Mouse (Mus musculus): Measurements from ENCODE around the gene Celsr2. TPM values are rescaled to one million over a fixed set of nuclear protein-coding genes. Genes with fewer than 3 reads are reported as not detected.

Gene Celsr2
- polyA plus RNA-seq, 1 experiment from 2014 or later = 12.4 TPM

DNA sequence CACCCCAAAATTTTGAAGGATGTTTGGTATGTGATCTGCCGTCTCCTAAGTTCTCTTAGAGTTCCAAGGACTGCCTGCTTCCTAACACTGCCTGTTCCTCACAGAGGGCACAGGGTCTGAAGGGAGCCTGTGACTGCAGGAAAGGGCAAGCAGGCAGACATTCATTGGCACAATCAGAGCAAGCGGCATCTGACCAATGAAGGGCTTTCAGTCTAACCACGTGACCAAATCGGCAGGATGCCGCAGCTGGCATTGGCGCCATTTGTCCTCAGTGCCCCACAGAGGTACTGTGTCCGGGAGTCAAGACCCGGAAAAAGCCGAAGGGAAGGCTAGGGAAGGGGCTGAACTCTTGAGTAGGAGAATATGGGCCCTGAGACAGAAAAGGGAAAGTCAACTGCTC lies 48.2 kb downstream of the Celsr2 start:
- Histone ChIP-seq H3K4me3 (ENCODE audit: low read depth, low read length) (no peak overlapping the region), H3K9ac (replicated peaks; ENCODE audit: low read length) (no peak overlapping the region), H3K9me3 (replicated peaks; ENCODE audit: control insufficient read depth, low read length) (no peaks in the 10 kb centered on the region), H3K36me3 (replicated peaks; ENCODE audit: control insufficient read depth, insufficient read depth, low read depth, low read length) (no peaks in the 10 kb centered on the region), H3K4me1 (ENCODE audit: control insufficient read depth, insufficient read depth, low read length) (no peaks in the 10 kb centered on the region), H3K27me3 (ENCODE audit: control insufficient read depth, insufficient read depth, low read length) (no peaks in the 10 kb centered on the region), H3K4me2 (ENCODE audit: low read depth, low read length) (no peak overlapping the region), H3K27ac (replicated peaks; ENCODE audit: low read depth, low read length) (no peak overlapping the region)
- 61% methylated on average over 9 of the region's 9 CpGs for WGBS
- ATAC-seq (replicated peaks; ENCODE audit: insufficient number of reproducible peaks, low FRiP score, low TSS enrichment, low read depth) = no peak
- DNase-seq (ENCODE audit: low spot score) = no peak

DNA sequence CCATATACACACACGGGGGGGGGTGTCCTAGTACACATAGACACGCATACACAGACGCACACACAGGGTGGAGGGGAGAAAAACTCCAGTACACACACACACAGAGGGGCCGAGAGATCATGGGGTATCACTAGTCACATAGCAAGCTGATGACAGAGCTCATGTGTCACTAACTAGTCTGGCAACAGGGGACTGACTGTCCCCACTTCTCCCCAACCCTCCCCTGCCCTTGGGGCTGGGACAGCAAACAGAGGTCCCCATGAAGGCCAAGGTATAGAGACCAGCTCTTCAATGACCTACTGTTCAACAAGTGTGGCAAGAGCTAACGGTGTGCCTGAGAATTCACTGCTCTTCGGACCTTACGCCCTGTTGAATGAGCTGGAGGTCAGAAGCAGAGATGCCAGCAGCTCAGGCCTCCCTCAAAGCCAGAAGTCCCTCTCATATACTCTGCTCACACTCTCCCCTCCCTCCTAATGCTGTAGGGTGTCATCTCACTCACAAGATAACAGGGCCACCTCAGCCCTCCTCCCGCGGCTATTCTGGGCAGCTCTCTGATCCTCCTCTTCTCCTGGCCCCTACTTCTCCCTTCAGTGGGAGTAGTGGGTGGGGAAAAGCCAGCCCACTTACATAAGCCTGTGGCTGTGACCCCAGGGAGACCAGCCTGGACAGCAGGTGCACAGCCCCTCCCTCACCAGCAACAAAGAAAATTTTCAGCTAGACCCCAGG lies 50.9 kb downstream of the Celsr2 start, which contains the start of gene Mybphl:
Mybphl (plus strand) TSS at position 642 of the 726 bp plus-strand sequence.
- 68% methylated on average over 9 of the region's 9 CpGs for WGBS
- no peaks in the 10 kb centered on the region for H3K4me1 ChIP-seq (ENCODE audit: control insufficient read depth, insufficient read depth, low read length)
- H3K4me2 ChIP-seq (ENCODE audit: low read depth, low read length) = no peak within 1 kb of the TSS
- no peak for DNase-seq (ENCODE audit: low spot score)
- no peak for ATAC-seq (replicated peaks; ENCODE audit: insufficient number of reproducible peaks, low FRiP score, low TSS enrichment, low read depth)
- no peak within 1 kb of the TSS for H3K4me3 ChIP-seq (ENCODE audit: low read depth, low read length)
- no peaks in the 10 kb centered on the region for H3K27me3 ChIP-seq (ENCODE audit: control insufficient read depth, insufficient read depth, low read length)
- H3K9ac ChIP-seq (replicated peaks; ENCODE audit: low read length) = no peak within 1 kb of the TSS
- no peaks in the 10 kb centered on the region for H3K9me3 ChIP-seq (replicated peaks; ENCODE audit: control insufficient read depth, low read length)
- H3K36me3 ChIP-seq (replicated peaks; ENCODE audit: control insufficient read depth, insufficient read depth, low read depth, low read length) = no peaks in the 10 kb centered on the region
- H3K27ac ChIP-seq (replicated peaks; ENCODE audit: low read depth, low read length) = no peak within 1 kb of the TSS

DNA sequence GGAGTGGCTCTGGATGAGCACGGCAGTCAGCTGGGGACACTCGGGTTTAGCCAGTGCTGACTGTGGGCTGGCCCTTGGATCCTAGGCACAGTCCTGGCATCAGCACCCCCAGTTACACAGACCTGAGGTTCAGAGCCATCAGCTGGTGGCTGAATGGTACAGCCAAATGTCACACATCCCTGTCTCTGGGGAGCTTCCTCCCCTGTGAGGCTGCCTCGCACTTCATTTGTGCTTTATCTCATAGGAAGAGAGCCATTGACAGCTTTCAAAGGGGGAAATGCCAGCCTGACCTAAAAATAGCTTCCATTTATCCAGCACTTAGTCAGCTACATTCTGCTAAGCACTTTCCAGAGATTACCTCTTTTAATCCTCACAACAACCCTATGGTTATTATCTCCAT lies 51.7 kb downstream of the Celsr2 start:
- Histone ChIP-seq H3K9ac (replicated peaks; ENCODE audit: low read length) (no peak overlapping the region), H3K4me1 (ENCODE audit: control insufficient read depth, insufficient read depth, low read length) (no peaks in the 10 kb centered on the region), H3K4me2 (ENCODE audit: low read depth, low read length) (no peak overlapping the region), H3K9me3 (replicated peaks; ENCODE audit: control insufficient read depth, low read length) (no peaks in the 10 kb centered on the region), H3K36me3 (replicated peaks; ENCODE audit: control insufficient read depth, insufficient read depth, low read depth, low read length) (no peaks in the 10 kb centered on the region), H3K27ac (replicated peaks; ENCODE audit: low read depth, low read length) (no peak overlapping the region), H3K27me3 (ENCODE audit: control insufficient read depth, insufficient read depth, low read length) (no peaks in the 10 kb centered on the region), H3K4me3 (ENCODE audit: low read depth, low read length) (no peak overlapping the region)
- DNase-seq (ENCODE audit: low spot score) (no peak), ATAC-seq (replicated peaks; ENCODE audit: insufficient number of reproducible peaks, low FRiP score, low TSS enrichment, low read depth) (no peak)
- WGBS = 79% methylated on average over 3 of the region's 3 CpGs

DNA sequence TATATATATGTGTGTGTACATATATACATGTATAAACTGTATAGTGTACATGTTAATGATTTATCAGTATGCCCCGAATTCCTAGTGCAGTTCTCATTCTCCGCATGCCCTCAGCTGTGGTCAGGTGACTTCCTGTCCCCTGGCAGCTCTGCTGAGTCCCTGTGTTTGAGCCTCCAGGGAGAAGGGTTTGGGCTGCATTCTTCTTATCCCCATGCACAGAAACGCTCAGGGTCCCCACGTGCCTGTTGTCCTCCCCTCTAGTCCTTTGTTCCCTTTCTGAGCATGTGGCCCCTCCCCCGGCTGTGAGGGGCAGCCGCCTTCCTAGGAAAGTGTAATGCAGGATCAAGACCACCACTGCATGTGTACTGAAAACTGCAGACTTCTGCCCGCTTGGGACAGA lies 54.5 kb downstream of the Celsr2 start:
- H3K4me2 ChIP-seq (ENCODE audit: low read depth, low read length) = no peak overlapping the region
- peak overlapping the region; percentile 4; the same call in 1 of the 2 replicates for H3K27ac ChIP-seq (replicated peaks; ENCODE audit: low read depth, low read length)
- DNase-seq (ENCODE audit: low spot score) (peak; percentile 63), ATAC-seq (replicated peaks; ENCODE audit: insufficient number of reproducible peaks, low FRiP score, low TSS enrichment, low read depth) (peak; percentile 36; the same call in 1 of the 2 replicates)
- WGBS = 15% methylated on average over 7 of the region's 7 CpGs
- H3K4me1 ChIP-seq (ENCODE audit: control insufficient read depth, insufficient read depth, low read length) = no peaks in the 10 kb centered on the region
- H3K36me3 ChIP-seq (replicated peaks; ENCODE audit: control insufficient read depth, insufficient read depth, low read depth, low read length) = no peaks in the 10 kb centered on the region; the same call in 1 of the 2 replicates
- H3K9ac ChIP-seq (replicated peaks; ENCODE audit: low read length) = peak overlapping the region; percentile 5; the same call in 1 of the 2 replicates
- no peaks in the 10 kb centered on the region for H3K27me3 ChIP-seq (ENCODE audit: control insufficient read depth, insufficient read depth, low read length)
- no peak overlapping the region for H3K4me3 ChIP-seq (ENCODE audit: low read depth, low read length)
- no peaks in the 10 kb centered on the region for H3K9me3 ChIP-seq (replicated peaks; ENCODE audit: control insufficient read depth, low read length)

- no peak overlapping the region for H3K9ac ChIP-seq (replicated peaks; ENCODE audit: low read length)
- WGBS = 83% methylated on average over 6 of the region's 6 CpGs
- H3K36me3 ChIP-seq (replicated peaks; ENCODE audit: control insufficient read depth, insufficient read depth, low read depth, low read length) = peaks cover 2% of the 10 kb centered on the region; the same call in 1 of the 2 replicates
These were observed 56.9 kb downstream of the Celsr2 start for GRCm38 (mm10) chr3:108358445-108358844.

GRCm38 (mm10) chr3:108357051-108357450 lies 58.3 kb downstream of the Celsr2 start:
- DNase-seq (ENCODE audit: low spot score) (no peak), ATAC-seq (replicated peaks; ENCODE audit: insufficient number of reproducible peaks, low FRiP score, low TSS enrichment, low read depth) (no peak)
- 90% methylated on average over 10 of the region's 10 CpGs for WGBS
- Histone ChIP-seq H3K4me3 (ENCODE audit: low read depth, low read length) (no peak overlapping the region), H3K9me3 (replicated peaks; ENCODE audit: control insufficient read depth, low read length) (no peaks in the 10 kb centered on the region), H3K27ac (replicated peaks; ENCODE audit: low read depth, low read length) (no peak overlapping the region), H3K27me3 (ENCODE audit: control insufficient read depth, insufficient read depth, low read length) (no peaks in the 10 kb centered on the region), H3K9ac (replicated peaks; ENCODE audit: low read length) (no peak overlapping the region), H3K4me2 (ENCODE audit: low read depth, low read length) (no peak overlapping the region), H3K4me1 (ENCODE audit: control insufficient read depth, insufficient read depth, low read length) (no peaks in the 10 kb centered on the region), H3K36me3 (replicated peaks; ENCODE audit: control insufficient read depth, insufficient read depth, low read depth, low read length) (peaks cover 2% of the 10 kb centered on the region; the same call in 1 of the 2 replicates)

More at GRCm38 (mm10) chr3:108358445-108358844, 56.9 kb downstream of the Celsr2 start:
- no peak overlapping the region for H3K27ac ChIP-seq (replicated peaks; ENCODE audit: low read depth, low read length)
- H3K4me1 ChIP-seq (ENCODE audit: control insufficient read depth, insufficient read depth, low read length) = no peaks in the 10 kb centered on the region
- no peaks in the 10 kb centered on the region for H3K9me3 ChIP-seq (replicated peaks; ENCODE audit: control insufficient read depth, low read length)
- ATAC-seq (replicated peaks; ENCODE audit: insufficient number of reproducible peaks, low FRiP score, low TSS enrichment, low read depth) (no peak), DNase-seq (ENCODE audit: low spot score) (no peak)
- H3K4me3 ChIP-seq (ENCODE audit: low read depth, low read length) = no peak overlapping the region
- no peak overlapping the region for H3K4me2 ChIP-seq (ENCODE audit: low read depth, low read length)
- no peaks in the 10 kb centered on the region for H3K27me3 ChIP-seq (ENCODE audit: control insufficient read depth, insufficient read depth, low read length)

- DNase-seq (ENCODE audit: low spot score) (no peak), ATAC-seq (replicated peaks; ENCODE audit: insufficient number of reproducible peaks, low FRiP score, low TSS enrichment, low read depth) (no peak)
- Histone ChIP-seq H3K9ac (replicated peaks; ENCODE audit: low read length) (no peak overlapping the region), H3K4me2 (ENCODE audit: low read depth, low read length) (no peak overlapping the region), H3K9me3 (replicated peaks; ENCODE audit: control insufficient read depth, low read length) (no peaks in the 10 kb centered on the region), H3K4me1 (ENCODE audit: control insufficient read depth, insufficient read depth, low read length) (no peaks in the 10 kb centered on the region), H3K36me3 (replicated peaks; ENCODE audit: control insufficient read depth, insufficient read depth, low read depth, low read length) (peaks cover 2% of the 10 kb centered on the region; the same call in 1 of the 2 replicates), H3K27me3 (ENCODE audit: control insufficient read depth, insufficient read depth, low read length) (no peaks in the 10 kb centered on the region), H3K27ac (replicated peaks; ENCODE audit: low read depth, low read length) (no peak overlapping the region), H3K4me3 (ENCODE audit: low read depth, low read length) (no peak overlapping the region)
- WGBS = 88% methylated on average over 3 of the region's 3 CpGs
These were observed 60.1 kb downstream of the Celsr2 start for GRCm38 (mm10) chr3:108355245-108355644.

- Histone ChIP-seq H3K9ac (replicated peaks; ENCODE audit: low read length) (no peak overlapping the region), H3K36me3 (replicated peaks; ENCODE audit: control insufficient read depth, insufficient read depth, low read depth, low read length) (peaks cover 3% of the 10 kb centered on the region; the same call in 1 of the 2 replicates), H3K4me1 (ENCODE audit: control insufficient read depth, insufficient read depth, low read length) (no peaks in the 10 kb centered on the region), H3K27ac (replicated peaks; ENCODE audit: low read depth, low read length) (no peak overlapping the region), H3K4me2 (ENCODE audit: low read depth, low read length) (no peak overlapping the region), H3K4me3 (ENCODE audit: low read depth, low read length) (no peak overlapping the region), H3K27me3 (ENCODE audit: control insufficient read depth, insufficient read depth, low read length) (no peaks in the 10 kb centered on the region), H3K9me3 (replicated peaks; ENCODE audit: control insufficient read depth, low read length) (no peaks in the 10 kb centered on the region)
- DNase-seq (ENCODE audit: low spot score) (no peak), ATAC-seq (replicated peaks; ENCODE audit: insufficient number of reproducible peaks, low FRiP score, low TSS enrichment, low read depth) (no peak)
- WGBS = 84% methylated on average over 9 of the region's 9 CpGs
These were observed 67.0 kb downstream of the Celsr2 start for GRCm38 (mm10) chr3:108348376-108348775.

All from embryonic facial prominence, embryonic 11.5 days (tissue).